Mouse (Mus musculus) cerebellum, adult 9-10 months (tissue): ENCODE results near the gene Fam71b.
A peak's percentile ranks its signal among the peaks of the same experiment; 100 is the strongest.

Experiments
- DNase-seq: peaks from one replicate; pipeline ENCODE4 v3.0.0; 2022

Gene Fam71b

GRCm38 (mm10) chr11:46396167-46396859 lies at the start of gene Fam71b:
Gene Fam71b, plus strand, starts transcription at chr11:46396559.
- no peak for DNase-seq

DNA sequence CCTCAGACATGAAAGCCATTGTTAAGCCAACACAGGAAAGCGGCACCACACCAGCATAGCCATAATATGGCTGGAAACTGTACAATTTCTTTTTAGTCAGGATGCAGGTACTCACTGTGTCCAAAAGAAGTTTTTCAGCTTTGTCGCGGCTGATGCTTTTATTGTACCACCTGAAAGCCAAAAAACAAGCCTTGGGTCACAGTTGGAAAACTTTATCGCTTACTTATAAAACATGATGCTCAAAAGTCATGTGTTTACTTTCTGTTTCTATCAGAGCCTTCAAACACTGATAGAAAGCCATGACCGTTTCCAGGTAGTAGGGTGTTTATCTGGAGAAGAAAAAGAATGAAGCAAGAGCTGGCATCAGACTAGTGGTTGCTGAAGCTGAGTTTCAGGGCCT lies 48.6 kb upstream of the Fam71b start:
- DNase-seq, result no peak

DNA sequence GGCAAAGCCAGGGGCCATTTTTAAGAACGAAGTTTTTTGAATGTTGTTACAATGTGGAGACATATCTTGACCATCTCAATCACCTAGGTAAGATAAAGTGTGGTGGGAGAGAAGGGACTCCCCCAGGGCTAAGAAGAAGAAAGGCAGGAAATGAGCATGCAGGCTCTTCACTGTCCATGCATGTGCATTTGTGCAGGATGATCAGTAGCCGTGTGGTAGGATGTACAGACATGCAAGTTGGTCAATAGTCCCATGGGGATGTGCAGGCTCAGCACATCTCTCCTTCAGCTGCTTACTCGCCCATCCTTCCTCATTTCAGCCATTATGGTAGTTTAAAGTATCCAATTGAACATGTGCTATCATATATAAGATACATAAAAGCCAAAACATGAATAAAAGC lies 47.9 kb upstream of the Fam71b start:
- DNase-seq, result no peak

DNA sequence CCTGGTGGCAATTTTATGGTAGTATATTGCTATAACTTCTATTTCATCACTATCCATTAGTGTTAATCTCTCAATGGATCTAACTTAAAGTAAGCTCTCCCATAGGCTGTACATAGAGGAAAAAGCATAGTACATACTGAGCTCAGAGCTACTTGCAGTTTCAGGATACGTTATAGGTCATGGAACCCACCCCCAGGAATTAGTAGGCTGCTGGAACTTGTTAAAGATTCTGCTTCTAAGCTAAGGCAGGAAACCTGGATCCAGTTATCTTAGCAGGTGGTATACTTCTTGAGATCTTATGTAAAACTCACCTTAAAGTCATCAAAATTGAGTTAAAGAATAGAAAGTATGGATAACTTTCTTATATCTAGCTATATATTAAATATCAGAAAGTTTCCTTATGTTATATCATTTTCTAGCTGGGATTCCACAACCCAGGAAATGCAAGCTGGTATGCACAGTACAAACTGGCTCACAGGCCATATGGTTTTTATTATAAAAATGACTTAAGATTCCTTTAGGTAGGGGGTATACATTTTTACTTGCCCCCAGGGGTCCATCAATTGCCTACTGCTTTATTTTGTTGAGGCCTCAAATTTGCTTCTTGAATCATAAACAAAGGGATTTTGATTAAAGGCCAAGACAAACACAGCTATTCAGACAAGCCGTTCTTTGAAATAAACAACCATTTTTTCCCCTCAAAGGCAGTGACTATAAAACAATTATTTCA lies 46.5 kb upstream of the Fam71b start:
- DNase-seq, result no peak

- DNase-seq, result no peak
These were observed 38.0 kb upstream of the Fam71b start for GRCm38 (mm10) chr11:46358369-46358768.

DNA sequence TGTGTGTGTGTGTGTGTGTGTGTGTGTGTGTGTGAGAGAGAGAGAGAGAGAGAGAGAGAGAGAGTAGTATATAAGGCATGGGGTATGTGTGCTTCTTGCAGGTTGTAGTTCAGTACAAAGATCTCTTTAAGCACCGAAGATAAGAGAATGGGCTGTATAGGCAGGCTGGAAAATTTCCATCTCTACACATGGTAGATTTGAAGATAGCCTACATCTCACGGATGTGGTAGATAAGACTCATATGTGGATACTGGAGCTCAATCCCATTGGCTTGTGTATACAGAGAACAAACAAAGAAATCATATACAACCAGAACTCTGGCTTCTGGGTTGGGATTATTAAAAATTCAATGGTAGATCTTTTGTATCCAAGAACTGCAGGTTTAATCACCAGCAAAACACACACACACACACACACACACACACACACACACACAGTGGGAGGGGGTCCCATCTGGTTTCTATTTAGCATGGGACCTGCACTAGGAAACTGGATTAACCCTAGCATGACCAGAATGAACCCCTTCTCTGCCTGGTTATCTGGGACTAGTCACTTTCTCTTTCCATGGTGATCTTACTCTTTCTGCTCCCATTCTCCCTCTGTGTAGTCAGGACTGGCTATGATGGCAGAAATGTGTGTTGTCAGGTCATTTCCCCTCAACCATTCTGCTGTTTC lies 35.2 kb upstream of the Fam71b start:
- DNase-seq, result no peak

- peak; percentile 54 for DNase-seq
These were observed 34.0 kb upstream of the Fam71b start for GRCm38 (mm10) chr11:46362061-46363022.

DNA sequence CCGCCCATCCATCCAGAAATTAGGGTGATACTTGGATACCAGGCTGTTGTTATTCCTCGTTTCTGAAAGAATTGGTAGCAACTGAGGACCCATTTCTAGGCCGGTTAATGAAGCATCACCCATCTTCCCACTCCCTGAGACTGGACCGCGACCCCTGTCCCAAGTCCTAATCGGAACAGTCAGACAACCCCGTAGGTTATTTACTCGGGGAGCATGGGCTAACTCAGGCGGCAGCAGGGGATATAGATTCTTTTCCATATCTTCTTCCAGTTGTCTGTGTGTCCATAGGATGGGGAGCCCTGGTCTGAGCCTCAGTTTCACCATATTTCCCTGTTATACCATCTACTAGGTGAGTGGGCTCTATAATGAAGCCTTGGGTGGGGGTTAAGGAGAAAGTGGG lies 32.5 kb upstream of the Fam71b start:
- no peak for DNase-seq

DNA sequence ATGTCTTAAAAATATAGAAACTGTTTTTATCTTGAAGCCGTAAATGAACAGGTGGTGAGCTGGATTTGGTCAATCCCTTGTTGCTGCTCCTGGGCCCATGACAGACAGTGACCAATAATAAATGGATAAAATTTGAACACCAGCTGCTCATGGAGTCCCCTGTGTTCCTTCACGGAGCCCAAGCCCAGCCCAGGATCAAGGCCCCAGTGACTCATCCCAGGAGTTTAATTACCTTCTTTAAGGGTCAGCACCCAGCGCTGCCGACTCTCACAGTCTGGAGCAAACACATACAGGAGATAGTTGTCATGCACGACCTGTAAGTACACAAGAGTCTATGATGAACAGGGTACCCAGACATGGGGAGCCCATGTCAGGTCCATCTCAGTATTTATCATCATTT lies 30.6 kb upstream of the Fam71b start:
- DNase-seq, result no peak

GRCm38 (mm10) chr11:46366357-46366756 lies 30.0 kb upstream of the Fam71b start:
- DNase-seq, result no peak

DNA sequence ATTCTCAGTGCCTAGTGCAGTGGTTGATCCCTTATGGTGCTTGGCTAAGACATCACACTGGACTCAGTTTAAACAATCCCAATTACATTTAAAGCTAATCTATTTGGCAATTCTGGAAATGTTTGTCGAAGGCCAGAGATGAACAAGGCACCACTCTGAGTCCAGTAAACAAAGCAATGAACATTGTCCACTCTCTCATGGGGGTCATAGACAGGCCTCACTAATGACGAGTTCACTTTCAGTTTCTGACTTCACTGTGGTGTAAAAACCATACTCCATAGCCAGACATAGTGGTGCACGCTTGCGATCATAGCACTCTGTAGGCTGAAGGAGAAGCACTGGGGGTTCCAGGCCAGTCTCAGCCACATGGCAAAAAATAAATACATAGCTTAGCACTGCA lies 25.9 kb upstream of the Fam71b start:
- no peak for DNase-seq

- DNase-seq, result no peak
These were observed 25.1 kb upstream of the Fam71b start for GRCm38 (mm10) chr11:46371250-46371649.

DNA sequence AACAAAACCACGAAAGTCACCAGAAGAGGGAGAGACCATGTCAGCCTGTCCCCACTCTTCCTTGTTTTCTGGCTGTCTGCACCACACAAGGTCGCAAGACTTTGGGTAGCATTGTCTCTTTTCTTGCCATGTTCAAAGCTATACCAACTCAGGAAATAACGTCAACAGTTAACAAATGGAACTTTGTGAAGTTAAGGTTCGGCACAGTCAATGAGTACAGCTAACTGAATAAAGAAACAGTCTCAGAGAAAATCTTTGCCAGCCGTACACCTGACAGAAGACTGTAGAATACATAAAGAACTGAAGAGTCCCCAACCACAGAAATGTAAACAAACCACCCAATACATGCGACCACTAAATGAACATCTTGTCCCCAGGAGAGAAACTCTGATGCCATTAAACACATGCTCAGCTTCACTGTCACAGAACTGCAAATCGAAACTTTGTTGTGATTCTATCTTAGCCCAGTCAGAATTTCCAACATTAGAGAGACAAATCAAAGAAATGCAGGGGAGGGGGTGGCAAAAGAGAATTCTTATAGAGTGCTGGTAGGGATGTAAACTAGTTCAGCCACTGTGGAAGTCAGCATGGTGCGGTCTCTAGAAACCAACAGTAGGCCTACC lies 23.9 kb upstream of the Fam71b start:
- no peak for DNase-seq

DNA sequence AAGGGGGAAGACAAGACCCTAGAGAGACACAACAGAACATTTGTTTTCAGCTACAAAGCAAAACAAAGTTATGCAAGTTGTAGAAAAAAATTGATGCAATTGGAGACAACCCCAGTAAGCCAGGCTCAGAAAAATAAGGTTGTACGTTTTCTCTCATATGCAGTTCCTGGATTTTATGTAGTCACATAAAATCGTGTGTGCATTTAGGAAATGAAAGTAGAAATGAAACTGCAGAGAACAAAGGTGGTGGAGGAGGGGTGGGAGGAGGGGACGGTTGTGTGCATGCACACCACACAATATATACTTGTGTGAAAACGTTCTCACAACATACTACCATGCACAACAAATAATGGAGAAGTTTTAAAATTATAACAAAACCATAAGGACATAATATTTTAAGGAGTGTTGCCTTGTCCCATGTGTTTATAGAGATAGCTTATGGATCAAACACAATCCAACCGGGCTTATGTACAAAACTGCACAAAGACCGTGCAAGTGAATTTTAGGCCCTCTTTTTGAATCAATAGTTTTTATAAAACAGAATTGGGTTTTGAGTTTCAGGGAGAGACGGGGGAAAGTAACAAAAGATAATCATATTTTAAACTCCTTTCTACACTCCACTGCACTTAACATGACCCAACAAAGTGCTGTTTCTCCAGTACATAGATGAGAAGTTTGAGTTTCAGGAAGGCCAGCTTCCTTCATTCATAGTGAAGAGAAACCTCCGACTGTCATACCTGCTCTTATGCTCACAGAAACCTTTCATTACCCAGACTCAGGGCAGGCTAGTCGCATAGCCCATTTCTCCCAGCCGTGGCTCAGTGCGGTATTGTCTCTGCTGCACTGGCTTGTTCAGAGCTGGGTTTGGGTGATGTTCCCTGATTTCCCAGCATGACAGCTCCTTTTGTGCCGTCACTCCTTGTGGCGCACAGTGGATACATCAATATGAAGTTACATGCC lies 23.0 kb upstream of the Fam71b start:
- no peak for DNase-seq

DNA sequence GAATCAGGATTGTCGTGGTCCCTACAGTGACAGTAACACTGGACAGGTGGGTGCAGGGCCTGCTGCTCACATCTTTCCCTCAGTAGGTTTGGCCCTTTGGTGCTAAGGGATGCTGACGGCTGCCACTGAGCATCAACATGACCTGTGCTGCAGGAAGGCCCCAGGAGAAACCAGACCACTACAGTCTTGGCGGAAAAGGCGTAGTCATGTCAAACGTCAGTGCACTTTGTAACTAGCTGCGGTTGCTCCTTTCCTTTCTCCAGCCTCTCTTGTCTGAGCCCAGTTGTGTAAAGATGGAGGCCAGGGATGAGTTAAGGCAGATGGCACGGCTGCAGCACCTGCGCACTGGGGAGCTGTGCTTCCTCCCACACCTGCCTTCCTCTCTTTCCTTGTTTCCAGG lies 21.3 kb upstream of the Fam71b start:
- no peak for DNase-seq

GRCm38 (mm10) chr11:46377316-46377715 lies 19.0 kb upstream of the Fam71b start:
- no peak for DNase-seq

DNA sequence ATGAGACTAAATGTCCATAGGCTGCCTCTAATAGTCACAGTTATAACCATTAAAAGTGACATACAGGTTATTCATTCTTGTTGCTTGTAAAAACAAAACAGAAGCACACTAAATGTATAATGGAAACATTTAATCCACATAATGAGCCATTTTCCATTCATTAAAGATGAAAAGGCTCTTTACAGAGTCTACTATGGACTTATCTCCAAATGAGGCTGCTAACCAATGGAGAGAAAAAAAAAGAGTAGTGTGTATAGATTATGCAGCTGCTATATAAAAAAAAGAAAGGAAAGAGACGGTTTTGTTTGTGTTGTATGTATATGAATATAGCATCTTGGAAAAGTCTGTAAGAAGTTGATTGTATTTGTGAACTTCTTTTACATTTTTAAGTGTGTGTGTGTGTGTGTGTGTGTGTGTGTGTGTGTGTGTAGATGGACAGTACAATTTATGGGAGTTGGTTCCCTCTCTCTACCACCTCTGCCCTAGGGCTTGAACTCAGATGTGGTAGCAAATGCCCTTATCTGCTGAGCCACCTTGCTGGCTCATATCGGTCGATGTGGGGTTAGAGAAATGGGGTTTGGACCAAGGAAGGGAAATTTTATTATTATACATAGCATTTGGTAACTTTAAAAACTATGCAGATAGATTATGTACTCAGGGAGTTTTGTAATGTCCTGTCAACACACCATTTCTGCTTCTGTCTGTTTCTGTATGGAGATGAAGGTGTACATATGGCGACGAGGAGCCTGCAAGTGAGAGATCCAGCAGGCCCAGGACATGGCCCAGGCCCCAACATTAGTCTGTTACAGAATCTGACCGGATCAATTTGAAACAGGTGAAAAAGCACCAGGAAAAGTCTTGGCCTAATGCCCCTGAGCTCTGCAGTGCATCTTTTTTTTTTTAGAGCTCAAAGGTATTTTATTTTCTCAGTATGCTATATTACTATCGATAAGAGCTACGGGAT lies 18.3 kb upstream of the Fam71b start:
- DNase-seq, result no peak

GRCm38 (mm10) chr11:46380097-46380675 lies 16.2 kb upstream of the Fam71b start:
- DNase-seq, result no peak

DNA sequence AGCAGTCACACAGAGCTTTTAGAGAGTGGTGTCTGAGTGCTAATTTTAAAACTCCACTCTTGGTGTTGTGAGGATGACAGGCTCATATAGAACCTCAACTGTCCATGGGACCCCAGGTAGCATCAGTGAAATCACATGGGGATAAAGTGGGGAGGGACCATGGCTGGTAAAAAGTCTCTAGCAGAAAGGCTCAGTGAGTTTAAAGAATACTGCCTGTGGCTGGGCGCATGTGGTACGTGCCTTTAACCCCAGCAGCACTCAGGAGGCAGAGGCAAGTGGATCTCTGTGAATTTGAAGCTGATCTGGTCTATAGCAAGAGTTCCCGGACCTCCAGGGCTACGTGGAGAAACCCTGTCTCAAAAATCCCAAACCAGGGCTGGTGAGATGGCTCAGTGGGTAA lies 13.9 kb upstream of the Fam71b start:
- no peak for DNase-seq

- DNase-seq, result no peak
These were observed 11.4 kb upstream of the Fam71b start for GRCm38 (mm10) chr11:46384925-46385324.
